Mouse (Mus musculus) myocyte (in vitro differentiated cells): Measurements from ENCODE around the gene Stk4.

Source experiments
- CEBPB ChIP-seq: IDR thresholded peaks from 2 replicates; pipeline ENCODE4 v1.6.1; 2011; ENCODE audit warnings: mild to moderate bottlenecking, moderate library complexity; ENCODE audit not compliant: poor library complexity, insufficient read depth, severe bottlenecking
- MAX ChIP-seq: IDR thresholded peaks from one replicate; pipeline ENCODE4 v1.6.1; 2011; ENCODE audit warnings: low read depth, mild to moderate bottlenecking, control low read depth
- POLR2A ChIP-seq: IDR thresholded peaks from one replicate; pipeline ENCODE4 v1.6.1; 2011; ENCODE audit warnings: low read depth, mild to moderate bottlenecking, control low read depth, moderate library complexity; ENCODE audit not compliant: insufficient read length
- POLR2AphosphoS2 ChIP-seq: IDR thresholded peaks from one replicate; pipeline ENCODE4 v1.6.1; 2011; ENCODE audit warnings: low read depth, control low read depth; ENCODE audit not compliant: insufficient read length
- USF1 ChIP-seq: IDR thresholded peaks from one replicate; pipeline ENCODE4 v1.6.1; 2011; ENCODE audit warnings: low read depth, mild to moderate bottlenecking, control low read depth, moderate library complexity

GRCm38 (mm10) chr2:164041523-164041922, 28.6 kb upstream of the Stk4 start:
- TF ChIP-seq POLR2AphosphoS2 (no peak), POLR2A (no peak), CEBPB (no peak), USF1 (no peak), MAX (no peak)
